Mouse (Mus musculus) hindbrain, embryonic 16.5 days (tissue): ENCODE data around the gene 4930563M21Rik. TPM values are rescaled to one million over a fixed set of nuclear protein-coding genes. Genes with fewer than 3 reads are reported as not detected.

Experiments used
- polyA plus RNA-seq: library from polyadenylated mRNA; unstranded; fragments of >200 nt; fragmentation: Nextera tagmentation; extraction: Ambion mirVana; gene quantifications from 2 replicates; pipeline ENCODE4 v1.2.1, GENCODE M21; 2015

The 4930563M21Rik gene
- polyA plus RNA-seq, 1 experiment from 2014 or later = not detected

Other genes with a start within 250 kb of the 4930563M21Rik start
- gene Scaper, start 72.4 kb downstream of the 4930563M21Rik start, polyA plus RNA-seq = 33.5 and 34.0 TPM in 2 replicates
- gene Rcn2, start 31.3 kb upstream of the 4930563M21Rik start, polyA plus RNA-seq = 271 and 279 TPM in 2 replicates
- gene Pstpip1, start 79.4 kb upstream of the 4930563M21Rik start, polyA plus RNA-seq = 0.64 and 0.87 TPM in 2 replicates
- 641 and 689 TPM in 2 replicates for gene Tspan3, start 154.9 kb upstream of the 4930563M21Rik start, polyA plus RNA-seq